Mouse (Mus musculus) ovary, adult 2 months (tissue): ENCODE results near the gene C87977. TPM values are rescaled to one million over a fixed set of nuclear protein-coding genes. Genes with fewer than 3 reads are reported as not detected.

Source experiments
- polyA plus RNA-seq: library from polyadenylated mRNA; depleted of rRNA; stranded (reverse); fragments of >200 nt; gene quantifications from 2 replicates; pipeline ENCODE4 v1.2.3, GENCODE M21; 2012; rRNA removed

Gene C87977
- polyA plus RNA-seq: 2.7 and 3.3 TPM in 2 replicates

DNA sequence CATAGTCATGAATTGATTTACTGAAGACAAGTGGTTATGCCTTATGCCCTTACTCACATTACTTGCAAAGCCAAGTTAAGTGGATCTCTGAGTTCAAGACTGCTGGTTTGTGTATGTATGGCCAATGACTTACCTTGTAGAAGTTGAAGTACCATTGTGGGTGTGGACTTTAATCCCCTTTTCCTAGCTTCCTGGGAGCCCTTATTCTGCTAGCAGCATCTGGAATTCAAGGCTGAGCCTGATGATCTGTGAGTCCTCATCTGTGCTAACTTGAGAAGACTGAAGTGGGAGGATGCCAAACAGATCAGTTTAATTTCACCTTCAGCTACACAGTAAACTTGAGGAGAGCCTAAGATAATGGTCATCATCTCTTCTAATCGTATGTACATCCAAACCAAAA lies at the start of gene C87977:
C87977 (minus strand) TSS at position 101 of the 400 bp plus-strand sequence.

DNA sequence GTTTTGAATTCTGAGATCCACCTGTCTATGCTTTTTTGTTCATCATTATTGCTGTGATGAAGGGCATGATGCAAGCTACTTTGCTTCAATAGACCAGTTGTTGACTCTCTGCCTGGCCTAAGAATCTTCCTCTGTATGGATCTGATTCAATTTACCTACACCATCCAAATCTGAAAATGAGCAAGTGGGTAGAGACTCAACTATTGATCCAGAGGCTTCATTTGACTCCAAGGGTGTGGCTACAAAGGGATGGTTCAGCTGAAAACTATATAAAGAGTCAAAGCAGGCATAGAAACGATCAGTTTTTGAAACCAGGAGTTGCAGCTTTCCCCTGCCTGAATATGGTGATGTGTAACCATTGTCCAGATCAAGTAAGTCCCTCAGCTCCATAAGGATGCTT lies 22.7 kb downstream of the C87977 start, which contains the start of gene Oog2:
Oog2 (plus strand) TSS at position 301 of the 400 bp plus-strand sequence.

DNA sequence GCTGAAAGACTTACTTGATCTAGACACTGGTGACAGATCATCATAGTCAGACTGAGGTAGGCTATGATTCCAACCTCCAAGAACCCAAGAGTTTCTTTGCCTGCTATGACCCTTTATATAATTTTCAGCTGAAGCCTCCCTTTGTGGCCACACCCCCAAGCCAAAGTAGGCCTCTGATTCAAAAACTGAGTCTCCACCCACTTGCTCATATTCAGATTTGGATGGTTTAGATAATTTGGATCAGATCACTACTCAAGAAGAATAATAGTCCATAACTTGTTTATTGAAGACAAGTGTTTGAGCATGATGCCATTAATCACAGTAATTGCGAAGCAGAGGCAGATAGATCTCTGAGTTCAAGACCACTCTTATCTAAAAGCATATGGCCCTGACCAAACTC lies 50.6 kb downstream of the C87977 start, which contains the start of gene Oog3:
Oog3 (minus strand) TSS at position 101 of the 400 bp plus-strand sequence.

Other genes with a start within 250 kb of the C87977 start
- gene Gm13101, start 246.4 kb downstream of the C87977 start, polyA plus RNA-seq: not detected in 2 replicates
- not detected in 2 replicates for gene Pramef17, start 218.9 kb downstream of the C87977 start, polyA plus RNA-seq
- gene Pramel4, start 154.2 kb downstream of the C87977 start, polyA plus RNA-seq: not detected in 2 replicates
- not detected in 2 replicates for gene Gm13102, start 106.8 kb downstream of the C87977 start, polyA plus RNA-seq
- gene Oog3, start 50.7 kb downstream of the C87977 start, polyA plus RNA-seq: 1.3 and 1.8 TPM in 2 replicates
- 1.1 and 1.3 TPM in 2 replicates for gene Oog2, start 22.6 kb downstream of the C87977 start, polyA plus RNA-seq
- not detected in 2 replicates for gene Pramel5, start 67.2 kb upstream of the C87977 start, polyA plus RNA-seq
- gene Gm13128, start 116.9 kb upstream of the C87977 start, polyA plus RNA-seq: not detected in 2 replicates
- not detected in 2 replicates for gene Gm13119, start 144.6 kb upstream of the C87977 start, polyA plus RNA-seq
- 1.3 and 1.8 TPM in 2 replicates for gene Pramef20, start 164.6 kb upstream of the C87977 start, polyA plus RNA-seq
- gene Pramef12, start 195.1 kb upstream of the C87977 start, polyA plus RNA-seq: 7.2 and 8.8 TPM in 2 replicates
- 0.50 and 0.55 TPM in 2 replicates for gene 1700012P22Rik, start 225.5 kb upstream of the C87977 start, polyA plus RNA-seq
- gene Gm9944, start 240.0 kb upstream of the C87977 start, polyA plus RNA-seq: not detected in 2 replicates